Mouse (Mus musculus) regulatory T cell (primary cell): ENCODE measurements at regions not wholly inside any gene's neighbourhood (a gene's known extent, or its start where the extent isn't known, plus 50 kb on each side); places are given as distances from the start of the nearest gene placed in this dataset.

Source experiments
- in situ Hi-C: fragments of 300-600 bp; cut with MboI, MseI; formaldehyde crosslinking; loops from one replicate; pipeline ENCODE4 v1.15.1; 2025; ENCODE audit warnings: high pct_unique_total_duplicates

DNA sequence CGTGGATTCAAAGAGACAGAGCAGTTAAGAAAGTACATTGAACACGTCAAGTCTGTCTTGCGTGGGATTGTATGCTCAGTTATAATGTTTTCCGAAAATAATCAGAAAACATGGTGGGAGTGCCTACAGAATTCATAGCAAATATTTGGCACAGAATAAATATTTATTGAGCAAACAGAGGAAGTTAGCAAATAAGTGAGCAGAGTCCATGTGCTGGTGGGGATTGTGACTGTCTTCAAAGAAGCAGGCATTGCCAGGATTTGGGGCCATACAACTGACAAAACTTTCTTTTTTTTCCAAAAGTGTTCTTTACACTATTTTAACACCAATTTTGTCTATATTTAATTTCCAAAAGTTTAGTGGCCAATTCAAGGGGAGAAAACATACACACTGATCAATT is 1729.8 kb downstream of the AI429214 start:
- in situ Hi-C loops: no loop called here

DNA sequence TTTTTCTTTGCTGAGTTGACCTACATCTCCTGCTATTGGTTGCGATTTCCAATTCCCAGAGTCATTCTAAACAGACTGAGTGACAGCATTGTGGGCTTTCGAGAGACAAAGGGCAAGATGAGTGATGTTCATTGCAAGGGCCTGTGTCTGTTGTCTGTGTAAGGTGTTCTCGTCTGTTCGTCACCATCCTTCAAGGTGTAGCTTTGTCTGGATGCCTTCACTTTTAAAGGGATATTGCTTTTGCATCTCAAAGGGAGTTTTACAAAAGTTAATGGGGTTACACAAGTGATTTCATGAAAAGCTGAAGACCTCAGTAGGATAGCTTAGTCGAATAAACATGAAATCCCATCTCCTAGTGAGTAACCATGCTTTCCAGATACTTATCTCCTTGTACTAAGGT is 1731.9 kb downstream of the AI429214 start:
- in situ Hi-C loops: loop anchor here (5.0 kb wide), 1 partner anchor 432 kb away; no protein-coding TSS in a partner anchor

GRCm38 (mm10) chr8:38747134-38747533 is 1753.7 kb downstream of the AI429214 start:
- in situ Hi-C loops: no loop called here

DNA sequence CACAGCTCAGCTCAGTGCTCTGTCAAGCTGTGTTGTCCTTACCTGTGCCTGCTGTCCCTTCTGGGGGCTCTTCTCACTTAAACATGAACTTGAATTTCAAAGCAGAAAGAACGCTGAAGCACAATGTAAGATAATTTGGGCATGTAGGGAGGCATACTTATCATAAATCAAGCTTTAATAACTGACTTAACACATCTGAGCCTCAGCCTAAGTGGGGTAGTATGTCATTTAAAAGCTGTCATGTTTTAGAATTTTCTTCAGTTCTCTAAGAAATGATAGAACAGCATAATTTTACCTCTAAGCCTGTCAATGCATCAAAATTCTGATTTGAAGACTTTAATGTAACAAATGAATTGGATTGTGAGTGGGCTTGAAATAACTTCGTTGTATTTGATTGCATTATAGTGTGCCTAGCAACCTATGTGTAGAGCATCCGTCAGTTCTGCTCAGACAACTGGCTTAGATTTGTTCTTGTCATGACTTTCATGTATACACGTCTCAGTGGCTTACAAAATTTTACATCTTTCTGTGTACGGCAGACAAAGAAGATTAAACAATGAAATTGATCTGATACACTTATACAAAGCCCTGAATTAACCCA is 1773.3 kb downstream of the AI429214 start:
- in situ Hi-C loops: no loop called here

DNA sequence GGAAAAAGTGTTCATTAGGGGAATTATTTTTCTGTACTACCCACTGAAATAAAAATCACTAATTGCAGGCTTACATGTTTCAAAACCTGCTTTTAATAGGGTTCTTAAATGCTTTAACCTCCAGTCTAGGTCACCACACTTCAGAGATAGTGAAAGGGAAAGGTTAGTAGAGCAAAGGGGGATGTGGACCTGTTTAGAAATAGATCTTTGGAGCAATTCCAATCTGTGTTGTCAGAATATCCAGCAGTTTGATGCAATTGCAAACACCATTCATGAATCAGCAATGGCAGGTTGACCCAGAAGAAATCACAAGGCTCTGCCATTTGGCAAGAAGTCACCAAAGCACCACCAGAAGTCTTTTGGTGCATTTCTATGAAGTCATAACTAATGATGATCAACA is 1819.1 kb downstream of the AI429214 start:
- in situ Hi-C loops: no loop called here

- in situ Hi-C loops: no loop called here
Observed at GRCm38 (mm10) chr8:38818163-38818562, 1824.8 kb downstream of the AI429214 start.

GRCm38 (mm10) chr8:38861436-38861835 is 1813.4 kb upstream of the Adam24 start:
- in situ Hi-C loops: no loop called here

- in situ Hi-C loops: no loop called here
Observed at GRCm38 (mm10) chr8:38867370-38867769, 1807.5 kb upstream of the Adam24 start.
